Mouse (Mus musculus): Measurements from ENCODE around the gene Ndc1.

The Ndc1 gene

DNA sequence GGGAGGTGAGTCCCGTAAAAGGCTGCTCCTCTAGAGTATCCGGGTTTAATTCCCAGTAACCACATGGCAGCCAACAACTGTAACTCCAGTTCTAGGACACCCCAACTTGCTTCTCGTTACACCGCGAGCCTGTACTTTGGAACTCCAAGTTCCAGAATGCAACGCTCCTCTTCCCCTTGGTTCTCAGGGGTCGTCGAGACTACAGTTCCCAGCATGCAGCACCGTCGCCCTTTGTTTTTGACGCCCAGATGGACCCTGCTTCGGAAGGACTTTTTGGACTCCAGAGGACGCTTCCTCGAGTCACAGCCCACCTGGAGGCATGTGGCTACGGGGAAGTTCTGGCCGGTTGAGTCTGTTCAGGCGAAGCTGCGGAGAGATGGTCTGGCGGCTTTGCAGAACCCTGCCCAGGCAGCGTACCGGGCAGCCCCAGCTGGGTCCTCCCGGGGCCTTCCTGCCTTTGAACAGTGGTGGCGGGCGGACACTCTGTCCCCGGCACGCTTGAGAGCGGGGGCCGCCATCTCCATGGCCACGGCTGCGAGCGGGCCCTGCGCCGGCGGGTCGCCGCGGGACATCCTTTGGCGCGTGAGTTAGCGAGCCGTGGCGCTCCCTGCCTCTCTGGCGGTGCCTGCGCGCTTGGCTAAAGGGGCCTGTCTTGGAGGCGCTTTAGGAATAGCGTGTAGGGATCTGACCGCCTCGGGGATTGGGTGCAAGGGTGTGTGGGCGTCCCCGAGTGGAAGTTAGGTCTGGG lies at the start of gene Ndc1:
Gene Ndc1 (plus strand): TSS at position 218 of the 748 bp plus-strand sequence.
- ChIA-PET CTCF (interaction anchor here in 1 of 4 experiments (1.1 kb wide), 1 partner anchor 189 kb away, joined by 4 read pairs; the partner anchor contains the start of genes Tceanc2 and Tmem59), POLR2A (interaction anchor here (0.6 to 2.8 kb wide), 29 partner anchors 8 to 975 kb away, joined by 3 to 10 read pairs (median 4); partner anchors contain the start of genes Hspb11 (in 2 of the 4), Lrrc42 (in 2 of the 4), Tceanc2 (in 2 of the 4) and Tmem59 (in 2 of the 4))

DNA sequence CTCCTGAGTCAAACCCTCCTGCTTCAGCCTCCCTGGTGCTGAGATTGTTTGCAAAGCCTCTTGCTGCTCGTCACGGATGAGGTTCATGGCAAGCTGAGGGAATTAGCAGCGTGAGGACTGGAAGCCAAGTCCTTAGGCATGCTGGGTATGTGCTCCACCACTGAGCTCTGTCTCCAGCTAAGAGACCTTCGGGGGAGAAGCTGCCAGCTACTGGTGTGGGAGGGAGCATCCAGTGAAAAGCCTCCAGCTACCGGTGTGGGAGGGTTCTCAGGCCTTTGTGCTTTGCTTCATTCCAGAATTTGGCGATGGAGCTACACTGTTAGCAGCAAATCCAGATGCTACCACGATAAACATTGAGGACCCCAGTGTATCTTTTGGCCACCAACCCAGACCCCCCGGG lies 48.9 kb upstream of the Ndc1 start:
- ChIA-PET POLR2A (interaction anchor here in 2 of 4 experiments (0.6 to 1.3 kb wide), 3 partner anchors 49 to 964 kb away, joined by 3 read pairs; partner anchors contain the start of genes Hspb11 (in 1 of the 2) and Lrrc42 (in 1 of the 2)), CTCF (interaction anchor here in 1 of 4 experiments (0.6 kb wide), 1 partner anchor 321 kb away, joined by 6 read pairs; no protein-coding TSS in a partner anchor)

GRCm38 (mm10) chr4:107321041-107321440 lies 46.5 kb upstream of the Ndc1 start:
- ChIA-PET POLR2A (interaction anchor here in 2 of 4 experiments (0.6 to 2.8 kb wide), 11 partner anchors 9 to 688 kb away, joined by 3 to 11 read pairs (median 4); partner anchors contain the start of gene Tmem59 (in 1 of the 2)), CTCF (interaction anchor here in 2 of 4 experiments (0.9 to 1.0 kb wide), 2 partner anchors 28 kb away, joined by 3 to 4 read pairs; no protein-coding TSS in a partner anchor)

GRCm38 (mm10) chr4:107323113-107323512 lies 44.5 kb upstream of the Ndc1 start:
- CTCF ChIA-PET: no interaction called here
- POLR2A ChIA-PET: interaction anchor here in 1 of 4 experiments (1.6 to 2.8 kb wide), 3 partner anchors 8 to 12 kb away, joined by 4 to 8 read pairs (median 7); partner anchors contain the start of gene Yipf1

DNA sequence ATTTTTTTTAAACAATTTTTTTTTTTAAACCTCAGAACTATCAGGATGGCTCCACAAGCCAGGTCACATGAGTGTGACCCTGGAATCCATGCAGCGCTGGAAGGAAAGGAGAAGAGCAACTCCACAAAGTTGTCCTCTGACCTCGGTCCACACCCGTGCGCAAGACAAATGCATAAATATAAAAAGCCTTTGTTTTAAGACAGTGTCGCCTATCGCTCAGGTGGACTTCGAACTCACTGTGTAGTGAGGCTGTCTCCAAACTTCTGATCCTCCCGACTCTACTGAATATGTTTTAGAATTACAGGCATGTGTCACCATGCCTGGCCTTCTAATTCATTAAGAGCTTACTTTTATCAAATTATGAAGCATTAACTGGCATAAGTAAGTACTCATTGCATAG lies 39.1 kb upstream of the Ndc1 start:
- POLR2A ChIA-PET: interaction anchor here in 2 of 4 experiments (1.0 to 2.4 kb wide), 6 partner anchors 14 to 150 kb away, joined by 3 to 11 read pairs (median 4); partner anchors contain the start of genes Hspb11 (in 2 of the 2), Lrrc42 (in 2 of the 2), Ndc1 (in 1 of the 2) and Tceanc2 (in 1 of the 2)
- CTCF ChIA-PET: no interaction called here

- ChIA-PET CTCF (interaction anchor here in 1 of 4 experiments (0.6 kb wide), 1 partner anchor 804 kb away, joined by 3 read pairs; no protein-coding TSS in a partner anchor), POLR2A (interaction anchor here in 1 of 4 experiments (0.9 to 3.3 kb wide), 5 partner anchors 9 to 47 kb away, joined by 3 to 14 read pairs (median 3); no protein-coding TSS in a partner anchor)
Observed at GRCm38 (mm10) chr4:107333514-107333913, 34.1 kb upstream of the Ndc1 start.

DNA sequence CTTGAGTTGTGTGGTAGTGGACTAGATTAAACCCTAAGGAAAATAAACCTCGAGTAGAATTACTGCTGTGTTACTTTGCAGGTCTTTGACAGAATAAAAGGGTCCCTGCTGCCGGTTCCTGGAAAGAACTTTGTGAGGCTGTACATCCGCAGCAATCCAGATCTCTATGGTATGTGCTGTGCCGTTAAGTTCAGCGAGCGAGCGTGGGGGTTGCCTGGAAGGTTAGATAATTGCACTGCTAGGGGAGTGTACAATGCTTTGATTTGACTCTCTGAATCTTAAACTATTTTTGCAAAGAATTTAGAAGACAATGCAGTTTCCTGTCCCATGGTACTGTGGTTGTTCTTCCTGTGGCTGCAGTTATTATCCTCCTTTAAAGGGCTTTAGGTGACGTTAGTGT lies 31.2 kb upstream of the Ndc1 start:
- POLR2A ChIA-PET: interaction anchor here in 2 of 4 experiments (0.7 to 3.3 kb wide), 14 partner anchors 9 to 87 kb away, joined by 3 to 14 read pairs (median 4); partner anchors contain the start of genes Hspb11 (in 2 of the 2) and Lrrc42 (in 2 of the 2)
- CTCF ChIA-PET: no interaction called here

GRCm38 (mm10) chr4:107337455-107337854 lies 30.1 kb upstream of the Ndc1 start:
- POLR2A ChIA-PET: interaction anchor here in 2 of 4 experiments (1.1 to 2.5 kb wide), 7 partner anchors 11 to 88 kb away, joined by 3 to 12 read pairs (median 5); partner anchors contain the start of genes Hspb11 (in 1 of the 2), Lrrc42 (in 1 of the 2) and Yipf1 (in 1 of the 2)
- CTCF ChIA-PET: interaction anchor here in 1 of 4 experiments (1.0 kb wide), 1 partner anchor 12 kb away, joined by 3 read pairs; no protein-coding TSS in a partner anchor

- ChIA-PET POLR2A (interaction anchor here in 2 of 4 experiments (0.6 to 1.3 kb wide), 5 partner anchors 9 to 372 kb away, joined by 3 to 5 read pairs (median 3); no protein-coding TSS in a partner anchor), CTCF (interaction anchor here in 1 of 4 experiments (1.1 kb wide), 1 partner anchor 22 kb away, joined by 3 read pairs; no protein-coding TSS in a partner anchor)
Observed at GRCm38 (mm10) chr4:107341354-107341753, 26.2 kb upstream of the Ndc1 start.

- POLR2A ChIA-PET: interaction anchor here in 1 of 4 experiments (1.3 to 1.4 kb wide), 3 partner anchors 12 to 22 kb away, joined by 3 to 4 read pairs (median 3); no protein-coding TSS in a partner anchor
- CTCF ChIA-PET: interaction anchor here in 2 of 4 experiments (0.6 to 1.0 kb wide), 2 partner anchors 109 to 167 kb away, joined by 3 read pairs; partner anchors contain the start of gene Tmem59 (in 1 of the 2)
Observed at GRCm38 (mm10) chr4:107344612-107345011, 23.0 kb upstream of the Ndc1 start.

GRCm38 (mm10) chr4:107347221-107347620 lies 20.4 kb upstream of the Ndc1 start:
- ChIA-PET POLR2A (interaction anchor here in 1 of 4 experiments (2.8 kb wide), 1 partner anchor 9 kb away, joined by 10 read pairs; no protein-coding TSS in a partner anchor), CTCF (interaction anchor here in 2 of 4 experiments (0.6 to 0.7 kb wide), 2 partner anchors 96 to 169 kb away, joined by 3 to 4 read pairs; partner anchors contain the start of gene Tmem59 (in 1 of the 2))

DNA sequence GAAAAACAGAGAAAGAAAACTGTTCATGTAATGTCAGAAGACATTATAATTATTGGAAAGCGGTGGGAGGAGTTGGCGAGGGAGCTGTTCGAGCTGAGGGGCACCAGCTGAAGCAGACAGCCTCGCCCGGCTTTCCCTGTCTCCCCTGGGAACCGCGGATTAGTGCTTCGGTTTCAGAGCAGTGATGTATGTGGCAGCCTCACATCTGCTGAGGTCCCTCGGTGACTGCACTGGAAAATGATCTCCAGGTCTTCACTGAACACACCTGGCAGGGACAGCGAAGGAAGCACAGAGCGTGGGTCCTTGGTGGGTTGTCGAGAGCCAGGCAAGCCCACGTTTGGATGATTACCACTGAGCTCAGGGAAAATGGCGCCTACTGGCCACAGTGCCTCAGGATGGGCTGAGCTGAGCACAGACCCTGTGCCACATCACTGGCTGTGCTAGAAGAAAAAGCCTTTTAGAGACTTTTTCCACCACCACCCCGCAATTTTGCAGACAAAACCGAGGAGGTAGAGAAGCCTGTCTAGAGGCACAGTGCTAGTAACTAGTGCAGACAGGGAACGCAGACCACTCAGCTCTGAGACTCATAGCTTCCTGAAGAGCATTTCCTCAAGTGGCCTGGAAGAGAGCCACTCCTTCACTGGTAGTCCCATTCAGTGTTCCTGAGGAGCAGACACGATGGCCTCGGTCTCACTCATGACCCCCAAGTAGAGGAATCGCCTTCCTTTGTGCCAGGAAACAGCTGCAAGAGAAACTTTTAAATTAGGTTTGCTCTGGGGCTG lies 18.9 kb upstream of the Ndc1 start:
- CTCF ChIA-PET: interaction anchor here (0.6 to 2.0 kb wide), 36 partner anchors 12 to 1992 kb away, joined by 3 to 16 read pairs (median 3); partner anchors contain the start of genes Hspb11 (in 3 of the 4), Lrrc42 (in 3 of the 4), Tceanc2 (in 1 of the 4) and Tmem59 (in 1 of the 4)
- POLR2A ChIA-PET: interaction anchor here (0.7 to 2.8 kb wide), 17 partner anchors 11 to 438 kb away, joined by 3 to 11 read pairs (median 3); partner anchors contain the start of genes Hspb11 (in 2 of the 4), Lrrc42 (in 2 of the 4), Ssbp3 (in 1 of the 4) and Tceanc2 (in 1 of the 4)

DNA sequence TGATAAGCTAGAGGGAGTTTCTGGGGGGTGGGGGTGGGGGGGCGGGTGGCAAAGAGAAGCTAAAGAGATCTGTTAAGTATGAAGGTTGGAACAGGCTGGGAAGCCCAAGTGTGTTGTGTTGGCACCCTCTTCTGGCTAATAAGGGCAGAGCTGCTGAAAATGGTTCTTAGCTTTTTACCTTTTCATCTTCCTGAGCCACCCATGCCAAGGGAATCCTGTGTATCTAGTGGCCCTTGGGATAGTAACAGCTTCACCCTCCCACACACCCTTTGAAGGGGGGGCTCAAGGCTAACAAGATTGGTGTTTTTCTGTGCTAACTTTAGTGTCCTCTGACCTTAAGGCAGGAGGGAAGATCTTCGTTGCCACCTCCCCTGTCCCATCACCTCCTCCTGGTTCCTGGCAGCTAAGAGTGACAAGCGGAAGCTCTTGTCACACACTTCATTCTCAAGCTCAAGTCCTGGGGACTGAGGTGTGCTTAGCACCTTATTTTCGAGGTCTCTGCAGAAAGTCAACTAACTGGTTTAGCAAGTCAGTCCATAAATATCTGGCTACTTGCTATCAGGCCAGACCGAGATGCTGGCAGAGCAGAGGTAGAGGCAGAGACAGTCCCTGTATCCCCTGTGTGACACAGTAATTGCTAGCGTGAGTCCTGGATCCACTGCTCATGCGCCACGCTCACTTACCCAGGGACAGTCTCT lies 18.1 kb upstream of the Ndc1 start:
- ChIA-PET CTCF (interaction anchor here (0.6 to 2.0 kb wide), 40 partner anchors 12 to 1993 kb away, joined by 3 to 16 read pairs (median 3); partner anchors contain the start of genes Hspb11 (in 3 of the 4), Lrrc42 (in 3 of the 4), Tceanc2 (in 1 of the 4) and Tmem59 (in 1 of the 4)), POLR2A (interaction anchor here (0.7 to 2.8 kb wide), 17 partner anchors 10 to 670 kb away, joined by 3 to 11 read pairs (median 3); partner anchors contain the start of genes Hspb11 (in 2 of the 4), Lrrc42 (in 2 of the 4), Ssbp3 (in 1 of the 4) and Tceanc2 (in 1 of the 4))

GRCm38 (mm10) chr4:107351368-107351767 lies 16.2 kb upstream of the Ndc1 start:
- CTCF ChIA-PET: no interaction called here
- POLR2A ChIA-PET: interaction anchor here in 1 of 4 experiments (1.0 to 1.7 kb wide), 3 partner anchors 10 to 30 kb away, joined by 3 to 5 read pairs (median 4); no protein-coding TSS in a partner anchor

DNA sequence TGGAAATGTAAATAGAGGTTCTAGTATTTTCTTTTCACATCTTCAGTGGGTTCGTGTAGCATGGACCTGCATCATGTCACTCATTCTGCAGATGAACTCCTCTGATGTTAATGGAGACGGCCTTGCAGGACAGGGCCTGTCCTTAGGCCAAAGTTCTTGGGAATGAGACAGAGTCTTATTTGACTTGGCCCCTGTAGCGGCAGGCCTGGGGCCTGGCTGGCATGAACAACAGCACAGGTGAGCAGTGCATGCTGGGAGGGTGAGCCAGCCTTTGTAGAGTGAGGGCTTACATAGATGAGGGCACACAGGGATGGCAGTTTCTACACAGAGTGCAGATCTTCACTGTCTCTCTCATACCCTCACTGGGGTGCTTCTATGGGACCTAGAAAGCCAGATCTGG lies 14.0 kb upstream of the Ndc1 start:
- CTCF ChIA-PET: no interaction called here

GRCm38 (mm10) chr4:107354126-107354525 lies 13.5 kb upstream of the Ndc1 start:
- CTCF ChIA-PET: interaction anchor here in 2 of 4 experiments (0.6 to 1.1 kb wide), 4 partner anchors 9 to 559 kb away, joined by 3 to 13 read pairs (median 4); no protein-coding TSS in a partner anchor
- POLR2A ChIA-PET: interaction anchor here in 3 of 4 experiments (0.6 to 1.5 kb wide), 6 partner anchors 9 to 176 kb away, joined by 3 to 9 read pairs (median 4); partner anchors contain the start of gene Tmem59 (in 1 of the 3)

More for the DNA sequence above, 14.0 kb upstream of the Ndc1 start:
- POLR2A ChIA-PET: interaction anchor here in 2 of 4 experiments (0.9 to 1.5 kb wide), 3 partner anchors 9 to 16 kb away, joined by 3 to 9 read pairs (median 5); partner anchors contain the start of gene Ndc1 (in 1 of the 2)
